Mouse (Mus musculus): Measurements from ENCODE around the gene Gpc2. TPM values are rescaled to one million over a fixed set of nuclear protein-coding genes. Genes with fewer than 3 reads are reported as not detected.

Gene Gpc2
- polyA plus RNA-seq, 1 experiment = 21.8 TPM

Other genes with a start within 250 kb of the Gpc2 start
- gene Smok3c, start 226.8 kb downstream of the Gpc2 start, polyA plus RNA-seq (2012; rRNA removed) = not detected in 2 replicates
- gene Zkscan1, start 194.9 kb downstream of the Gpc2 start, polyA plus RNA-seq (2012; rRNA removed) = 10.2 and 13.2 TPM in 2 replicates
- 21.6 and 24.9 TPM in 2 replicates for gene Zscan21, start 163.1 kb downstream of the Gpc2 start, polyA plus RNA-seq (2012; rRNA removed)
- gene Zfp113, start 124.3 kb downstream of the Gpc2 start, polyA plus RNA-seq (2012; rRNA removed) = 5.2 and 6.0 TPM in 2 replicates
- gene Cops6, start 118.9 kb downstream of the Gpc2 start, polyA plus RNA-seq (2012; rRNA removed) = 104 and 109 TPM in 2 replicates
- gene Ap4m1, start 108.0 kb downstream of the Gpc2 start, polyA plus RNA-seq (2012; rRNA removed) = 29.6 and 31.1 TPM in 2 replicates
- 26.9 and 29.7 TPM in 2 replicates for gene Mcm7, start 107.6 kb downstream of the Gpc2 start, polyA plus RNA-seq (2012; rRNA removed)
- gene Taf6, start 92.6 kb downstream of the Gpc2 start, polyA plus RNA-seq (2012; rRNA removed) = 39.4 and 47.3 TPM in 2 replicates
- gene Cnpy4, start 92.5 kb downstream of the Gpc2 start, polyA plus RNA-seq (2012; rRNA removed) = 22.1 and 24.2 TPM in 2 replicates
- gene Mblac1, start 85.7 kb downstream of the Gpc2 start, polyA plus RNA-seq (2012; rRNA removed) = 5.3 and 5.8 TPM in 2 replicates
- 1.4 and 1.6 TPM in 2 replicates for gene Nxpe5, start 54.1 kb downstream of the Gpc2 start, polyA plus RNA-seq (2012; rRNA removed)
- gene Lamtor4, start 24.5 kb downstream of the Gpc2 start, polyA plus RNA-seq (2012; rRNA removed) = 121 and 136 TPM in 2 replicates
- 33.8 and 42.4 TPM in 2 replicates for gene BC037034, start 16.0 kb downstream of the Gpc2 start, polyA plus RNA-seq (2012; rRNA removed)
- 1.7 and 2.1 TPM in 2 replicates for gene Gal3st4, start 7.2 kb downstream of the Gpc2 start, polyA plus RNA-seq (2012; rRNA removed)
- gene Gm43720, start within 50 bp of the Gpc2 start, polyA plus RNA-seq (2012; rRNA removed) = 0.01 TPM in 1 of 2 replicates, not detected in the other
- gene Stag3, start 235 bp upstream of the Gpc2 start, polyA plus RNA-seq (2012; rRNA removed) = 2.8 and 3.3 TPM in 2 replicates
- gene Pvrig, start 62.0 kb upstream of the Gpc2 start, polyA plus RNA-seq (2012; rRNA removed) = 0.28 and 0.29 TPM in 2 replicates
- 7.5 and 8.8 TPM in 2 replicates for gene Zfp157, start 161.5 kb upstream of the Gpc2 start, polyA plus RNA-seq (2012; rRNA removed)

Data from urinary bladder, adult 2 months (tissue).